Mouse (Mus musculus) myocyte (in vitro differentiated cells): ENCODE measurements around the gene Agap1. TPM values are rescaled to one million over a fixed set of nuclear protein-coding genes. Genes with fewer than 3 reads are reported as not detected.
A peak's percentile ranks its signal among the peaks of the same experiment; 100 is the strongest.

Experiments
- H3K27me3 ChIP-seq: one replicate; pipeline ENCODE4 v1.6.1; 2011; ENCODE audit not compliant: control insufficient read depth, insufficient read depth, insufficient read length
- H3K36me3 ChIP-seq: one replicate; pipeline ENCODE4 v1.6.1; 2011; ENCODE audit not compliant: control insufficient read depth, insufficient read depth
- H3K4me2 ChIP-seq: one replicate; pipeline ENCODE4 v1.6.1; 2011; ENCODE audit warnings: low read depth, control low read depth
- H3K4me3 ChIP-seq: one replicate; pipeline ENCODE4 v1.5.1; 2011; ENCODE audit warnings: mild to moderate bottlenecking, control low read depth, moderate library complexity
- H3K79me2 ChIP-seq: one replicate; pipeline ENCODE4 v1.6.1; 2011; ENCODE audit not compliant: control insufficient read depth, insufficient read depth
- H3ac ChIP-seq: one replicate; pipeline ENCODE4 v1.6.1; 2011; ENCODE audit not compliant: control insufficient read depth, insufficient read length
- CEBPB ChIP-seq: IDR thresholded peaks from 2 replicates; pipeline ENCODE4 v1.6.1; 2011; ENCODE audit warnings: mild to moderate bottlenecking, moderate library complexity; ENCODE audit not compliant: poor library complexity, insufficient read depth, severe bottlenecking
- E2F4 ChIP-seq: IDR thresholded peaks from one replicate; pipeline ENCODE4 v1.6.1; 2011; ENCODE audit warnings: mild to moderate bottlenecking, control low read depth, moderate library complexity; ENCODE audit not compliant: insufficient read depth
- MAX ChIP-seq: IDR thresholded peaks from one replicate; pipeline ENCODE4 v1.6.1; 2011; ENCODE audit warnings: low read depth, mild to moderate bottlenecking, control low read depth
- MYOD1 ChIP-seq, 3 experiments: IDR thresholded peaks; one replicate each; pipeline ENCODE4 v1.6.1; 2011; ENCODE audit warnings: control low read depth in 2 of 3, low read depth in 2 of 3, mild to moderate bottlenecking in 2 of 3, moderate library complexity in 1 of 3; ENCODE audit not compliant: insufficient read length in 2 of 3, control insufficient read depth in 1 of 3
- MYOG ChIP-seq, 3 experiments: IDR thresholded peaks; one replicate each; pipeline ENCODE4 v1.6.1; 2011; ENCODE audit warnings: control low read depth in 2 of 3, low read depth in 2 of 3, mild to moderate bottlenecking in 2 of 3; ENCODE audit not compliant: insufficient read length in 2 of 3, control insufficient read depth in 1 of 3, insufficient read depth in 1 of 3
- POLR2A ChIP-seq: IDR thresholded peaks from one replicate; pipeline ENCODE4 v1.6.1; 2011; ENCODE audit warnings: low read depth, mild to moderate bottlenecking, control low read depth, moderate library complexity; ENCODE audit not compliant: insufficient read length
- POLR2AphosphoS2 ChIP-seq: IDR thresholded peaks from one replicate; pipeline ENCODE4 v1.6.1; 2011; ENCODE audit warnings: low read depth, control low read depth; ENCODE audit not compliant: insufficient read length
- REST ChIP-seq: IDR thresholded peaks from one replicate; pipeline ENCODE4 v1.6.1; 2011; ENCODE audit warnings: mild to moderate bottlenecking, control low read depth, moderate library complexity; ENCODE audit not compliant: insufficient read depth, insufficient read length
- SRF ChIP-seq: IDR thresholded peaks from one replicate; pipeline ENCODE4 v1.6.1; 2011; ENCODE audit warnings: low read depth; ENCODE audit not compliant: control insufficient read depth, insufficient read length
- TCF12 ChIP-seq: IDR thresholded peaks from one replicate; pipeline ENCODE4 v1.6.1; 2011; ENCODE audit warnings: mild to moderate bottlenecking, control low read depth; ENCODE audit not compliant: poor library complexity, insufficient read depth, severe bottlenecking
- TCF3 ChIP-seq: IDR thresholded peaks from one replicate; pipeline ENCODE4 v1.6.1; 2011; ENCODE audit warnings: low read depth, control low read depth; ENCODE audit not compliant: insufficient read length
- USF1 ChIP-seq: IDR thresholded peaks from one replicate; pipeline ENCODE4 v1.6.1; 2011; ENCODE audit warnings: low read depth, mild to moderate bottlenecking, control low read depth, moderate library complexity
- polyA plus RNA-seq: library from polyadenylated mRNA; unstranded; fragments of >200 nt; fragmentation: generic; extraction: Trizol; gene quantifications from one replicate; pipeline ENCODE4 v1.2.1, GENCODE M21; 2012; ENCODE audit warnings: missing spikeins

The Agap1 gene
- 48.9 TPM for polyA plus RNA-seq

- Histone ChIP-seq H3K27me3 (no peaks in the 10 kb centered on the region), H3ac (peak within 1 kb of the TSS; percentile 40), H3K4me3 (peak within 1 kb of the TSS; percentile 80), H3K4me2 (peak within 1 kb of the TSS; percentile 85), H3K79me2 (peaks cover 34% of the 10 kb centered on the region), H3K36me3 (no peaks in the 10 kb centered on the region)
- TF ChIP-seq CEBPB (no peak), TCF12 (no peak), TCF3 (no peak), REST (no peak), E2F4 (no peak), SRF (peak; percentile 19), MYOD1 (IDR thresholded peaks at IDR 0.05; ENCODE audit: control insufficient read depth in 1 of 3, insufficient read length in 2 of 3, low read depth in 2 of 3) (peak in 2 of 3 experiments; percentile 42 to 54), MAX (no peak), POLR2AphosphoS2 (peak; percentile 82), USF1 (no peak), MYOG (IDR thresholded peaks at IDR 0.05; ENCODE audit: control insufficient read depth in 1 of 3, insufficient read depth in 1 of 3, insufficient read length in 2 of 3, low read depth in 2 of 3) (peak in 2 of 3 experiments; percentile 31 to 41), POLR2A (peak; percentile 84)
Observed at GRCm38 (mm10) chr1:89454196-89455123, at the start of gene Agap1. Agap1 (plus strand) TSS chr1:89454806.

- Histone ChIP-seq H3K36me3 (no peaks in the 10 kb centered on the region), H3K4me3 (no peak overlapping the region), H3K4me2 (no peak overlapping the region), H3K27me3 (no peaks in the 10 kb centered on the region), H3ac (no peak overlapping the region), H3K79me2 (no peaks in the 10 kb centered on the region)
- TF ChIP-seq REST (no peak), USF1 (no peak), MYOD1 (IDR thresholded peaks at IDR 0.05; ENCODE audit: control insufficient read depth in 1 of 3, insufficient read length in 2 of 3, low read depth in 2 of 3) (no peak), MYOG (IDR thresholded peaks at IDR 0.05; ENCODE audit: control insufficient read depth in 1 of 3, insufficient read depth in 1 of 3, insufficient read length in 2 of 3, low read depth in 2 of 3) (no peak), E2F4 (no peak), POLR2AphosphoS2 (no peak), TCF3 (no peak), MAX (no peak)
Observed at GRCm38 (mm10) chr1:89405991-89406390, 48.6 kb upstream of the Agap1 start.

GRCm38 (mm10) chr1:89407986-89408385 is 46.6 kb upstream of the Agap1 start:
- no peak for TF ChIP-seq POLR2A
- TF ChIP-seq MYOD1 (IDR thresholded peaks at IDR 0.05; ENCODE audit: control insufficient read depth in 1 of 3, insufficient read length in 2 of 3, low read depth in 2 of 3): peak in 2 of 3 experiments; percentile 82 to 93
- no peak for TF ChIP-seq SRF
- TF ChIP-seq E2F4: no peak
- no peak for TF ChIP-seq REST
- TF ChIP-seq TCF12: no peak
- TF ChIP-seq TCF3: peak; percentile 22
- TF ChIP-seq MYOG (IDR thresholded peaks at IDR 0.05; ENCODE audit: control insufficient read depth in 1 of 3, insufficient read depth in 1 of 3, insufficient read length in 2 of 3, low read depth in 2 of 3): peak in 2 of 3 experiments; percentile 51 to 84
- no peak overlapping the region for H3K4me3 ChIP-seq
- H3ac ChIP-seq: no peak overlapping the region
- no peaks in the 10 kb centered on the region for H3K36me3 ChIP-seq
- no peaks in the 10 kb centered on the region for H3K79me2 ChIP-seq
- H3K27me3 ChIP-seq: no peaks in the 10 kb centered on the region
- H3K4me2 ChIP-seq: no peak overlapping the region

GRCm38 (mm10) chr1:89413122-89413521 is 41.5 kb upstream of the Agap1 start:
- no peaks in the 10 kb centered on the region for H3K27me3 ChIP-seq
- no peaks in the 10 kb centered on the region for H3K36me3 ChIP-seq
- no peak overlapping the region for H3K4me2 ChIP-seq
- H3K79me2 ChIP-seq: no peaks in the 10 kb centered on the region
- H3K4me3 ChIP-seq: no peak overlapping the region
- TF ChIP-seq MYOD1 (IDR thresholded peaks at IDR 0.05; ENCODE audit: control insufficient read depth in 1 of 3, insufficient read length in 2 of 3, low read depth in 2 of 3): peak in 2 of 3 experiments; percentile 79 to 84
- TF ChIP-seq MYOG (IDR thresholded peaks at IDR 0.05; ENCODE audit: control insufficient read depth in 1 of 3, insufficient read depth in 1 of 3, insufficient read length in 2 of 3, low read depth in 2 of 3): peak; percentile 25 to 77 (median 43)
- TF ChIP-seq POLR2A: no peak
- H3ac ChIP-seq: no peak overlapping the region

GRCm38 (mm10) chr1:89414563-89414962 is 40.0 kb upstream of the Agap1 start:
- H3K79me2 ChIP-seq: no peaks in the 10 kb centered on the region
- no peak for TF ChIP-seq TCF12
- TF ChIP-seq POLR2A: no peak
- no peak for TF ChIP-seq MYOG (IDR thresholded peaks at IDR 0.05; ENCODE audit: control insufficient read depth in 1 of 3, insufficient read depth in 1 of 3, insufficient read length in 2 of 3, low read depth in 2 of 3)
- TF ChIP-seq SRF: no peak
- no peak for TF ChIP-seq REST
- no peak for TF ChIP-seq MAX
- no peak for TF ChIP-seq TCF3
- TF ChIP-seq USF1: no peak
- TF ChIP-seq POLR2AphosphoS2: no peak
- H3K36me3 ChIP-seq: no peaks in the 10 kb centered on the region
- no peaks in the 10 kb centered on the region for H3K27me3 ChIP-seq
- H3K4me3 ChIP-seq: no peak overlapping the region
- H3ac ChIP-seq: no peak overlapping the region
- no peak overlapping the region for H3K4me2 ChIP-seq
